Mouse (Mus musculus): ENCODE measurements around the gene Trnau1ap. TPM values are rescaled to one million over a fixed set of nuclear protein-coding genes. Genes with fewer than 3 reads are reported as not detected.

Gene Trnau1ap
- polyA plus RNA-seq (2012; rRNA removed) = 17.9 and 19.1 TPM in 2 replicates

GRCm38 (mm10) chr4:132329115-132329834 is at the start of gene Trnau1ap:
Gene Trnau1ap, minus strand, starts transcription at chr4:132329538.
- Histone ChIP-seq H3K4me3 (replicated peaks; ENCODE audit: insufficient read depth, low read depth, low read length) (peak within 1 kb of the TSS; percentile 92), H3K4me1 (ENCODE audit: control insufficient read depth, insufficient read depth, low read length) (peaks cover 3% of the 10 kb centered on the region), H3K27ac (ENCODE audit: insufficient read depth, low read length) (peak within 1 kb of the TSS; percentile 41), H3K27me3 (ENCODE audit: control insufficient read depth, insufficient read depth, low read length) (no peaks in the 10 kb centered on the region)
- WGBS = under 1% methylated on average over 52 of the region's 52 CpGs
- DNase-seq = peak; percentile 87 to 89
- TF ChIP-seq CTCF (IDR thresholded peaks at IDR 0.05; ENCODE audit: borderline replicate concordance, insufficient read depth, low read depth, low read length) = no peak
- TF ChIP-seq POLR2A (IDR thresholded peaks at IDR 0.05; ENCODE audit: borderline replicate concordance, insufficient read depth, low read length) = peak; percentile 64

DNA sequence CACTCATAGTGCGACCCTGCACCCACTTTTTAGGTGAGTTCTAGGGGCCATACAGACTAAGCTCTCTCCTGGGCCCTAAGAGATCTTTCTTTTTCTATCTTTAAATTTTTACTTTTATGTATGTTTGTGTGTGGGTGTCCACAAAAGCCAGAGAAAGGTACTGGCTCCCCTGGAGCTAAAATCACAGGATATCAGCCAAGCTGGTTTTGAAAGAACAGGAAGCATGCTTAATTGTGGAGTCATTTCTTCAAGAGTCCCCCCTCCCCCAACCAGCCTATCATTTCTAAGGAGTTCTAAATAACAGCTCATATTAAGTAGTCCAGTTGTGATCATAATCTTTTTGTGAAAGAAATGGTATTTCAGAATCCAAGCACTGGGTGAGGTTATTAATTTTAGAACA is 44.5 kb upstream of the Trnau1ap start:
- H3K4me3 ChIP-seq (replicated peaks; ENCODE audit: insufficient read depth, low read depth, low read length) = no peak overlapping the region
- 84% methylated on average over 1 of the region's 1 CpGs for WGBS
- no peak for DNase-seq
- H3K27ac ChIP-seq (ENCODE audit: insufficient read depth, low read length) = no peak overlapping the region
- no peaks in the 10 kb centered on the region for H3K27me3 ChIP-seq (ENCODE audit: control insufficient read depth, insufficient read depth, low read length)
- TF ChIP-seq CTCF (IDR thresholded peaks at IDR 0.05; ENCODE audit: borderline replicate concordance, insufficient read depth, low read depth, low read length) = no peak
- no peaks in the 10 kb centered on the region for H3K4me1 ChIP-seq (ENCODE audit: control insufficient read depth, insufficient read depth, low read length)

DNA sequence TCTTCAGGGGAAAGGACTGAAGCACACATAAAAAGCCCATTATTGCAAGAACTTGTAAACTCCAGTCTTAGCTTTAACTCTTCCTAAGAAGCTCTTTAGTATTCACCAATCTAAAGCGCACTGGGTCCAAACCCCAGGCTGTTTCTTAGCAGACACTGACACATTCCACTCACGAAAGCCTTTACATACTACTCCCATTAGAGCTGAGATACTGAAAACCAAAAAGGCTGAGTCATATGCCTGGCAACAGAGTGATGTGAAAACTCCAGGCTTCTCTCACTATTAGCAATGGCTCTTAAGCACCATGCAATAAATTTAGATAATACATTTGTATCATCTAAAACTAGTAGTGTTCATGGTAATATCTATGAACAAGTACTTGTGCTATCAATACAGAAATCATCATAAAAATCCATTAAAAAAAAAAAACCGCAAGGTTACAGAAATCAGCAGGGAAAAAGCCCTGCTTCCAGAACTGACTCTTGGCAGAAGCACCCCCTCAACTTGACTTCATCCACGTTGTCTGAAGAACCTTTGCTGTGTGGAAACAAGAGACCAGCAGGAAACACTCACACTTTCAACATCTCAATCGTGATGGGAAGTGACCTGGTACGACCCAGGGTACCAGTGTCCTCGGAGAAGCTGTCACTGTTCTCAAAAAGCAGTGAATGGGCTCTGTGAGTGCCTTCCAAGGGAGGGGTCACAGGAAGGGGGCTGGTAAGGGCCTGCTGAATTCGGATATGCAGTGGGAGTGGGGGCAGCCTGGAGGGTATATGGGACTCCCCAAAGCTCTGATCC is 40.8 kb upstream of the Trnau1ap start:
- no peaks in the 10 kb centered on the region for H3K4me1 ChIP-seq (ENCODE audit: control insufficient read depth, insufficient read depth, low read length)
- 61% methylated on average over 8 of the region's 8 CpGs for WGBS
- no peak overlapping the region for H3K4me3 ChIP-seq (replicated peaks; ENCODE audit: insufficient read depth, low read depth, low read length)
- no peak overlapping the region for H3K27ac ChIP-seq (ENCODE audit: insufficient read depth, low read length)
- H3K27me3 ChIP-seq (ENCODE audit: control insufficient read depth, insufficient read depth, low read length) = no peaks in the 10 kb centered on the region
- no peak for DNase-seq
- TF ChIP-seq POLR2A (IDR thresholded peaks at IDR 0.05; ENCODE audit: borderline replicate concordance, insufficient read depth, low read length) (no peak), CTCF (IDR thresholded peaks at IDR 0.05; ENCODE audit: borderline replicate concordance, insufficient read depth, low read depth, low read length) (no peak)

- TF ChIP-seq CTCF (IDR thresholded peaks at IDR 0.05; ENCODE audit: borderline replicate concordance, insufficient read depth, low read depth, low read length) (no peak), POLR2A (IDR thresholded peaks at IDR 0.05; ENCODE audit: borderline replicate concordance, insufficient read depth, low read length) (no peak)
- Histone ChIP-seq H3K4me3 (replicated peaks; ENCODE audit: insufficient read depth, low read depth, low read length) (no peak overlapping the region), H3K4me1 (ENCODE audit: control insufficient read depth, insufficient read depth, low read length) (no peaks in the 10 kb centered on the region), H3K27me3 (ENCODE audit: control insufficient read depth, insufficient read depth, low read length) (no peaks in the 10 kb centered on the region), H3K27ac (ENCODE audit: insufficient read depth, low read length) (no peak overlapping the region)
- 93% methylated on average over 18 of the region's 18 CpGs for WGBS
- no peak for DNase-seq
Observed at GRCm38 (mm10) chr4:132367480-132368201, 38.3 kb upstream of the Trnau1ap start.

- no peaks in the 10 kb centered on the region for H3K4me1 ChIP-seq (ENCODE audit: control insufficient read depth, insufficient read depth, low read length)
- no peak overlapping the region for H3K27ac ChIP-seq (ENCODE audit: insufficient read depth, low read length)
- no peak overlapping the region for H3K4me3 ChIP-seq (replicated peaks; ENCODE audit: insufficient read depth, low read depth, low read length)
- no peak for TF ChIP-seq CTCF (IDR thresholded peaks at IDR 0.05; ENCODE audit: borderline replicate concordance, insufficient read depth, low read depth, low read length)
- TF ChIP-seq POLR2A (IDR thresholded peaks at IDR 0.05; ENCODE audit: borderline replicate concordance, insufficient read depth, low read length) = no peak
- DNase-seq = no peak
- no peaks in the 10 kb centered on the region for H3K27me3 ChIP-seq (ENCODE audit: control insufficient read depth, insufficient read depth, low read length)
- 73% methylated on average over 13 of the region's 13 CpGs for WGBS
Observed at GRCm38 (mm10) chr4:132365450-132366060, 36.2 kb upstream of the Trnau1ap start.

GRCm38 (mm10) chr4:132363487-132363886 is 34.1 kb upstream of the Trnau1ap start:
- Histone ChIP-seq H3K27ac (ENCODE audit: insufficient read depth, low read length) (no peak overlapping the region), H3K4me3 (replicated peaks; ENCODE audit: insufficient read depth, low read depth, low read length) (no peak overlapping the region), H3K27me3 (ENCODE audit: control insufficient read depth, insufficient read depth, low read length) (no peaks in the 10 kb centered on the region), H3K4me1 (ENCODE audit: control insufficient read depth, insufficient read depth, low read length) (no peaks in the 10 kb centered on the region)
- WGBS = 95% methylated on average over 11 of the region's 11 CpGs
- TF ChIP-seq POLR2A (IDR thresholded peaks at IDR 0.05; ENCODE audit: borderline replicate concordance, insufficient read depth, low read length) (no peak), CTCF (IDR thresholded peaks at IDR 0.05; ENCODE audit: borderline replicate concordance, insufficient read depth, low read depth, low read length) (no peak)
- no peak for DNase-seq

- Histone ChIP-seq H3K27me3 (ENCODE audit: control insufficient read depth, insufficient read depth, low read length) (no peaks in the 10 kb centered on the region), H3K27ac (ENCODE audit: insufficient read depth, low read length) (no peak overlapping the region), H3K4me3 (replicated peaks; ENCODE audit: insufficient read depth, low read depth, low read length) (no peak overlapping the region), H3K4me1 (ENCODE audit: control insufficient read depth, insufficient read depth, low read length) (no peaks in the 10 kb centered on the region)
- WGBS = 92% methylated on average over 4 of the region's 4 CpGs
- TF ChIP-seq POLR2A (IDR thresholded peaks at IDR 0.05; ENCODE audit: borderline replicate concordance, insufficient read depth, low read length) = no peak
- no peak for TF ChIP-seq CTCF (IDR thresholded peaks at IDR 0.05; ENCODE audit: borderline replicate concordance, insufficient read depth, low read depth, low read length)
- no peak for DNase-seq
Observed at GRCm38 (mm10) chr4:132359510-132359909, 30.2 kb upstream of the Trnau1ap start.

Data from cerebellum, adult 2 months (tissue).